Mouse (Mus musculus): ENCODE measurements around the gene Rab6a.

The Rab6a gene

GRCm38 (mm10) chr7:100685061-100686030 is 78.1 kb downstream of the Rab6a start:
- peak; percentile 85 for DNase-seq

- DNase-seq: no peak
Measured at GRCm38 (mm10) chr7:100688471-100688870, 81.3 kb downstream of the Rab6a start.

Measured in right cerebral cortex, postnatal 4 days (tissue).